Mouse (Mus musculus) macrophage (primary cell): Measurements from ENCODE around the gene Fras1. TPM values are rescaled to one million over a fixed set of nuclear protein-coding genes. Genes with fewer than 3 reads are reported as not detected.

Experiments
- H3K27ac ChIP-seq: fragments of 350-480 bp; formaldehyde crosslinking; 2 replicates; pipeline ENCODE4 v1.9.0; 2021
- H3K36me3 ChIP-seq: fragments of 350-480 bp; formaldehyde crosslinking; 2 replicates; pipeline ENCODE4 v1.9.0; 2021; ENCODE audit errors: inconsistent target
- H3K4me3 ChIP-seq: fragments of 350-480 bp; formaldehyde crosslinking; 2 replicates; pipeline ENCODE4 v1.9.0; 2021; ENCODE audit errors: inconsistent target
- H3K79me2 ChIP-seq: fragments of 350-480 bp; formaldehyde crosslinking; 2 replicates; pipeline ENCODE4 v1.9.0; 2021; ENCODE audit errors: inconsistent target
- whole genome bisulfite sequencing: methylation state at CpG from one replicate; pipeline ENCODE4 v1.1.7; 2026; ENCODE audit warnings: inconsistent platforms; ENCODE audit not compliant: missing documents; 5-methylcytosine and 5-hydroxymethylcytosine counted together
- polyA plus RNA-seq: library from polyadenylated mRNA; stranded (reverse); fragments of 250-400 nt; gene quantifications from 3 replicates; pipeline ENCODE4 v1.2.4, GENCODE M21; 2018; ENCODE audit warnings: inconsistent platforms
- total RNA-seq, 78 experiments: library from RNA; depleted of rRNA; stranded (reverse); fragments of 250-400 nt; gene quantifications; 1 replicate in 9 of 78; 2 replicates in 24 of 78; 3 replicates in 43 of 78; 4 replicates in 2 of 78; pipeline ENCODE4 v1.2.4; 2018; ENCODE audit warnings: inconsistent platforms in 56 of 78

Fras1 gene
- total RNA-seq (2018; cell fraction: chromatin; rRNA removed), result under 1 TPM in 3 of 26 experiments, not detected in 23; 0.06 to 0.54 (median 0.35) TPM
- total RNA-seq (2018; cell fraction: cytosol; rRNA removed), result not detected
- total RNA-seq (2018; cell fraction: nucleus; rRNA removed), result not detected
- not detected in 3 replicates for polyA plus RNA-seq

- no peaks in the 10 kb centered on the region for H3K36me3 ChIP-seq
- no peak within 1 kb of the TSS for H3K4me3 ChIP-seq
- 5% methylated on average over 16 of the region's 16 CpGs for WGBS
- H3K79me2 ChIP-seq, result no peaks in the 10 kb centered on the region
- H3K27ac ChIP-seq, result no peak within 1 kb of the TSS
Measured at GRCm38 (mm10) chr5:96373567-96373985, at the start of gene Fras1. TSS of gene Fras1 (plus strand) at chr5:96373955.

- WGBS, result 87% methylated on average over 25 of the region's 25 CpGs
- H3K27ac ChIP-seq, result no peak overlapping the region
Measured at GRCm38 (mm10) chr5:96331048-96331737, 42.6 kb upstream of the Fras1 start.

GRCm38 (mm10) chr5:96331738-96332070 lies 42.1 kb upstream of the Fras1 start:
- H3K27ac ChIP-seq, result no peak overlapping the region
- H3K4me3 ChIP-seq, result no peak overlapping the region
- H3K36me3 ChIP-seq, result no peaks in the 10 kb centered on the region
- no peaks in the 10 kb centered on the region for H3K79me2 ChIP-seq
- 79% methylated on average over 5 of the region's 5 CpGs for WGBS

More at GRCm38 (mm10) chr5:96331048-96331737, 42.6 kb upstream of the Fras1 start:
- no peak overlapping the region for H3K4me3 ChIP-seq
- H3K79me2 ChIP-seq, result no peaks in the 10 kb centered on the region
- no peaks in the 10 kb centered on the region for H3K36me3 ChIP-seq

- no peaks in the 10 kb centered on the region for H3K36me3 ChIP-seq
- 77% methylated on average over 3 of the region's 3 CpGs for WGBS
- no peak overlapping the region for H3K27ac ChIP-seq
- no peaks in the 10 kb centered on the region for H3K79me2 ChIP-seq
- no peak overlapping the region for H3K4me3 ChIP-seq
Measured at GRCm38 (mm10) chr5:96333963-96334362, 39.8 kb upstream of the Fras1 start.

- WGBS, result 91% methylated on average over 6 of the region's 6 CpGs
- Histone ChIP-seq H3K27ac (no peak overlapping the region), H3K4me3 (no peak overlapping the region), H3K36me3 (no peaks in the 10 kb centered on the region), H3K79me2 (no peaks in the 10 kb centered on the region)
Measured at GRCm38 (mm10) chr5:96340564-96340963, 33.2 kb upstream of the Fras1 start.

GRCm38 (mm10) chr5:96344983-96345382 lies 28.8 kb upstream of the Fras1 start:
- Histone ChIP-seq H3K27ac (no peak overlapping the region), H3K79me2 (no peaks in the 10 kb centered on the region), H3K36me3 (no peaks in the 10 kb centered on the region), H3K4me3 (no peak overlapping the region)
- whole genome bisulfite sequencing, result 97% methylated on average over 2 of the region's 2 CpGs

GRCm38 (mm10) chr5:96351963-96352362 lies 21.8 kb upstream of the Fras1 start:
- H3K79me2 ChIP-seq, result no peaks in the 10 kb centered on the region
- H3K27ac ChIP-seq, result no peak overlapping the region
- H3K4me3 ChIP-seq, result no peak overlapping the region
- no peaks in the 10 kb centered on the region for H3K36me3 ChIP-seq

- no peak overlapping the region for H3K27ac ChIP-seq
- H3K79me2 ChIP-seq, result no peaks in the 10 kb centered on the region
- no peak overlapping the region for H3K4me3 ChIP-seq
- WGBS, result 78% methylated on average over 4 of the region's 4 CpGs
- H3K36me3 ChIP-seq, result no peaks in the 10 kb centered on the region
Measured at GRCm38 (mm10) chr5:96363950-96364349, 9.8 kb upstream of the Fras1 start.

GRCm38 (mm10) chr5:96365590-96365989 lies 8.2 kb upstream of the Fras1 start:
- Histone ChIP-seq H3K27ac (no peak overlapping the region), H3K4me3 (no peak overlapping the region), H3K36me3 (no peaks in the 10 kb centered on the region), H3K79me2 (no peaks in the 10 kb centered on the region)
- WGBS, result 81% methylated on average over 5 of the region's 5 CpGs

GRCm38 (mm10) chr5:96367260-96367659 lies 6.5 kb upstream of the Fras1 start:
- Histone ChIP-seq H3K27ac (no peak overlapping the region), H3K36me3 (no peaks in the 10 kb centered on the region), H3K4me3 (no peak overlapping the region), H3K79me2 (no peaks in the 10 kb centered on the region)

- no peak overlapping the region for H3K27ac ChIP-seq
- 42% methylated on average over 6 of the region's 6 CpGs for WGBS
- H3K36me3 ChIP-seq, result no peaks in the 10 kb centered on the region
- H3K79me2 ChIP-seq, result no peaks in the 10 kb centered on the region
- no peak overlapping the region for H3K4me3 ChIP-seq
Measured at GRCm38 (mm10) chr5:96373106-96373505, 649 bp upstream of the Fras1 start.

- no peaks in the 10 kb centered on the region for H3K79me2 ChIP-seq
- no peak overlapping the region for H3K4me3 ChIP-seq
- no peak overlapping the region for H3K27ac ChIP-seq
- no peaks in the 10 kb centered on the region for H3K36me3 ChIP-seq
- 1% methylated on average over 79 of the region's 84 CpGs for WGBS
Measured at GRCm38 (mm10) chr5:96373986-96374901, 489 bp downstream of the Fras1 start.

GRCm38 (mm10) chr5:96375391-96375831 lies 1.7 kb downstream of the Fras1 start:
- H3K36me3 ChIP-seq, result no peaks in the 10 kb centered on the region
- H3K4me3 ChIP-seq, result no peak overlapping the region
- H3K79me2 ChIP-seq, result no peaks in the 10 kb centered on the region
- WGBS, result 4% methylated on average over 17 of the region's 17 CpGs
- H3K27ac ChIP-seq, result no peak overlapping the region

- no peaks in the 10 kb centered on the region for H3K36me3 ChIP-seq
- H3K4me3 ChIP-seq, result no peak overlapping the region
- H3K27ac ChIP-seq, result no peak overlapping the region
- H3K79me2 ChIP-seq, result no peaks in the 10 kb centered on the region
- 78% methylated on average over 4 of the region's 4 CpGs for WGBS
Measured at GRCm38 (mm10) chr5:96376216-96376615, 2.5 kb downstream of the Fras1 start.
